Mouse (Mus musculus) limb, embryonic 12.5 days (tissue): ENCODE results near the gene Glipr1. TPM values are rescaled to one million over a fixed set of nuclear protein-coding genes. Genes with fewer than 3 reads are reported as not detected.

Experiments used
- ATAC-seq: fragments of 200-750 bp; cut with Nextera tagmentation; 2 replicates; pipeline ENCODE4 v1.8.0; 2017; ENCODE audit warnings: low read depth, moderate TSS enrichment; ENCODE audit not compliant: insufficient number of reproducible peaks, insufficient read depth, low FRiP score, low TSS enrichment
- H3K27ac ChIP-seq: fragments of 300-500 bp; sonication (generic); 2 replicates; pipeline ENCODE4 v1.5.1; 2016; ENCODE audit warnings: mild to moderate bottlenecking, moderate library complexity
- H3K27me3 ChIP-seq: fragments of 300-500 bp; sonication (generic); 2 replicates; pipeline ENCODE4 v1.6.1; 2016; ENCODE audit warnings: mild to moderate bottlenecking, moderate library complexity
- H3K36me3 ChIP-seq: fragments of 300-500 bp; sonication (generic); 2 replicates; pipeline ENCODE4 v1.6.1; 2016; ENCODE audit warnings: mild to moderate bottlenecking, moderate library complexity
- H3K4me1 ChIP-seq: fragments of 300-500 bp; sonication (generic); replicated peaks from 2 replicates; pipeline ENCODE4 v1.6.1; 2016
- H3K4me2 ChIP-seq: fragments of 300-500 bp; sonication (generic); 2 replicates; pipeline ENCODE4 v1.6.1; 2016; ENCODE audit warnings: mild to moderate bottlenecking, moderate library complexity
- H3K4me3 ChIP-seq: fragments of 300-500 bp; sonication (generic); replicated peaks from 2 replicates; pipeline ENCODE4 v1.5.1; 2016; ENCODE audit warnings: mild to moderate bottlenecking
- H3K9ac ChIP-seq: fragments of 300-500 bp; sonication (generic); replicated peaks from 2 replicates; pipeline ENCODE4 v1.6.1; 2016; ENCODE audit warnings: mild to moderate bottlenecking, moderate library complexity
- H3K9me3 ChIP-seq: fragments of 300-500 bp; sonication (generic); 2 replicates; pipeline ENCODE4 v1.6.1; 2016; ENCODE audit warnings: mild to moderate bottlenecking, moderate library complexity
- WGBS: fragments of 180-500 bp; shearing (Covaris S2); methylation state at CpG from one replicate; pipeline ENCODE4 v1.1.7; 2016; 5-methylcytosine and 5-hydroxymethylcytosine counted together
- polyA plus RNA-seq: library from polyadenylated mRNA; unstranded; fragments of >200 nt; fragmentation: Nextera tagmentation; extraction: Ambion mirVana; gene quantifications from 2 replicates; pipeline ENCODE4 v1.2.1, GENCODE M21; 2016

Gene Glipr1
- polyA plus RNA-seq, 1 experiment from 2014 or later, result 1.8 TPM

- no peaks in the 10 kb centered on the region for H3K36me3 ChIP-seq
- H3K27me3 ChIP-seq, result no peaks in the 10 kb centered on the region
- H3K9ac ChIP-seq, result no peak overlapping the region
- no peak overlapping the region for H3K4me3 ChIP-seq
- WGBS, result 56% methylated on average over 3 of the region's 3 CpGs
- ATAC-seq, result no peak
- no peaks in the 10 kb centered on the region for H3K9me3 ChIP-seq
- peaks cover 3% of the 10 kb centered on the region; the same call in 1 of the 2 replicates for H3K4me1 ChIP-seq
- no peak overlapping the region for H3K4me2 ChIP-seq
- no peak overlapping the region for H3K27ac ChIP-seq
Measured at GRCm38 (mm10) chr10:111999765-112000164, 2.7 kb downstream of the Glipr1 start.

GRCm38 (mm10) chr10:111997671-111998070 is 4.8 kb downstream of the Glipr1 start:
- H3K36me3 ChIP-seq, result no peaks in the 10 kb centered on the region
- ATAC-seq, result no peak
- no peak overlapping the region for H3K9ac ChIP-seq
- H3K4me3 ChIP-seq, result no peak overlapping the region
- no peak overlapping the region for H3K27ac ChIP-seq
- peaks cover 3% of the 10 kb centered on the region; the same call in 1 of the 2 replicates for H3K4me1 ChIP-seq
- no peaks in the 10 kb centered on the region for H3K27me3 ChIP-seq
- H3K9me3 ChIP-seq, result no peaks in the 10 kb centered on the region
- H3K4me2 ChIP-seq, result no peak overlapping the region

- peaks cover 3% of the 10 kb centered on the region; the same call in 1 of the 2 replicates for H3K4me1 ChIP-seq
- no peak overlapping the region for H3K27ac ChIP-seq
- no peak overlapping the region for H3K9ac ChIP-seq
- H3K4me3 ChIP-seq, result no peak overlapping the region
- H3K36me3 ChIP-seq, result no peaks in the 10 kb centered on the region
- no peaks in the 10 kb centered on the region for H3K27me3 ChIP-seq
- 67% methylated on average over 8 of the region's 8 CpGs for WGBS
- no peak overlapping the region for H3K4me2 ChIP-seq
- no peak for ATAC-seq
- H3K9me3 ChIP-seq, result no peaks in the 10 kb centered on the region
Measured at GRCm38 (mm10) chr10:111996911-111997347, 5.5 kb downstream of the Glipr1 start.

GRCm38 (mm10) chr10:111996549-111996904 is 5.9 kb downstream of the Glipr1 start:
- no peaks in the 10 kb centered on the region for H3K27me3 ChIP-seq
- peaks cover 3% of the 10 kb centered on the region; the same call in 1 of the 2 replicates for H3K4me1 ChIP-seq
- H3K9me3 ChIP-seq, result no peaks in the 10 kb centered on the region
- H3K27ac ChIP-seq, result no peak overlapping the region
- H3K36me3 ChIP-seq, result no peaks in the 10 kb centered on the region
- H3K4me3 ChIP-seq, result no peak overlapping the region
- H3K9ac ChIP-seq, result no peak overlapping the region
- WGBS, result 83% methylated on average over 7 of the region's 7 CpGs
- no peak overlapping the region for H3K4me2 ChIP-seq
- no peak for ATAC-seq

- ATAC-seq, result no peak
- Histone ChIP-seq H3K4me3 (no peak overlapping the region), H3K9me3 (no peaks in the 10 kb centered on the region), H3K4me2 (no peak overlapping the region), H3K36me3 (no peaks in the 10 kb centered on the region), H3K4me1 (peaks cover 3% of the 10 kb centered on the region; the same call in 1 of the 2 replicates), H3K27me3 (no peaks in the 10 kb centered on the region), H3K9ac (no peak overlapping the region), H3K27ac (no peak overlapping the region)
- 89% methylated on average over 11 of the region's 11 CpGs for WGBS
Measured at GRCm38 (mm10) chr10:111995803-111996548, 6.5 kb downstream of the Glipr1 start.

GRCm38 (mm10) chr10:111986453-111986852 is 16.0 kb downstream of the Glipr1 start:
- no peak overlapping the region for H3K9ac ChIP-seq
- peaks cover 59% of the 10 kb centered on the region for H3K36me3 ChIP-seq
- no peaks in the 10 kb centered on the region for H3K27me3 ChIP-seq
- H3K4me2 ChIP-seq, result no peak overlapping the region
- 84% methylated on average over 6 of the region's 6 CpGs for WGBS
- no peaks in the 10 kb centered on the region for H3K9me3 ChIP-seq
- no peak overlapping the region for H3K27ac ChIP-seq
- no peak for ATAC-seq
- no peaks in the 10 kb centered on the region for H3K4me1 ChIP-seq
- H3K4me3 ChIP-seq, result no peak overlapping the region

GRCm38 (mm10) chr10:111983070-111983469 is 19.4 kb downstream of the Glipr1 start:
- H3K4me1 ChIP-seq, result no peaks in the 10 kb centered on the region
- no peak for ATAC-seq
- no peaks in the 10 kb centered on the region for H3K9me3 ChIP-seq
- no peak overlapping the region for H3K4me2 ChIP-seq
- H3K9ac ChIP-seq, result no peak overlapping the region
- WGBS, result 91% methylated on average over 5 of the region's 5 CpGs
- no peak overlapping the region for H3K27ac ChIP-seq
- no peak overlapping the region for H3K4me3 ChIP-seq
- no peaks in the 10 kb centered on the region for H3K27me3 ChIP-seq
- peaks cover 85% of the 10 kb centered on the region for H3K36me3 ChIP-seq

- ATAC-seq, result no peak
- Histone ChIP-seq H3K9me3 (no peaks in the 10 kb centered on the region), H3K27ac (no peak overlapping the region), H3K36me3 (peaks cover 58% of the 10 kb centered on the region), H3K9ac (no peak overlapping the region), H3K27me3 (no peaks in the 10 kb centered on the region), H3K4me2 (no peak overlapping the region), H3K4me1 (peaks cover 7% of the 10 kb centered on the region), H3K4me3 (no peak overlapping the region)
- WGBS, result 34% methylated on average over 5 of the region's 5 CpGs
Measured at GRCm38 (mm10) chr10:111977584-111977983, 24.8 kb downstream of the Glipr1 start.

GRCm38 (mm10) chr10:111972542-111973361 is 29.7 kb downstream of the Glipr1 start, which contains the start of gene Krr1:
TSS of gene Krr1 (plus strand) at chr10:111972664.
- WGBS, result under 1% methylated on average over 51 of the region's 51 CpGs
- ATAC-seq, result peak; percentile 94
- 0 out of 2 replicates have a peak within 1 kb of the TSS, but pooled peaks have one; percentile 53 for H3K27ac ChIP-seq
- H3K36me3 ChIP-seq, result peaks cover 16% of the 10 kb centered on the region
- no peaks in the 10 kb centered on the region for H3K27me3 ChIP-seq
- H3K4me1 ChIP-seq, result peaks cover 7% of the 10 kb centered on the region
- peak within 1 kb of the TSS; percentile 81 for H3K9ac ChIP-seq
- H3K9me3 ChIP-seq, result no peaks in the 10 kb centered on the region
- H3K4me3 ChIP-seq, result peak within 1 kb of the TSS; percentile 90
- peak within 1 kb of the TSS; percentile 83 for H3K4me2 ChIP-seq

GRCm38 (mm10) chr10:111971929-111972328 is 30.5 kb downstream of the Glipr1 start:
- no peak overlapping the region for H3K4me3 ChIP-seq
- H3K9ac ChIP-seq, result no peak overlapping the region
- H3K27me3 ChIP-seq, result no peaks in the 10 kb centered on the region
- H3K27ac ChIP-seq, result no peak overlapping the region
- ATAC-seq, result no peak
- H3K4me1 ChIP-seq, result peaks cover 7% of the 10 kb centered on the region
- H3K4me2 ChIP-seq, result peak overlapping the region; percentile 38; the same call in 1 of the 2 replicates
- no peaks in the 10 kb centered on the region for H3K9me3 ChIP-seq
- peaks cover 11% of the 10 kb centered on the region for H3K36me3 ChIP-seq
- 77% methylated on average over 3 of the region's 3 CpGs for WGBS

GRCm38 (mm10) chr10:111966394-111966793 is 36.0 kb downstream of the Glipr1 start:
- 61% methylated on average over 4 of the region's 4 CpGs for WGBS

More at GRCm38 (mm10) chr10:111966394-111966793, 36.0 kb downstream of the Glipr1 start:
- Histone ChIP-seq H3K36me3 (no peaks in the 10 kb centered on the region), H3K9ac (no peak overlapping the region), H3K27ac (no peak overlapping the region), H3K4me2 (no peak overlapping the region), H3K9me3 (no peaks in the 10 kb centered on the region), H3K27me3 (no peaks in the 10 kb centered on the region), H3K4me3 (no peak overlapping the region), H3K4me1 (no peaks in the 10 kb centered on the region)
- no peak for ATAC-seq
